Mouse (Mus musculus): Measurements from ENCODE around the gene Olfr745.

DNA sequence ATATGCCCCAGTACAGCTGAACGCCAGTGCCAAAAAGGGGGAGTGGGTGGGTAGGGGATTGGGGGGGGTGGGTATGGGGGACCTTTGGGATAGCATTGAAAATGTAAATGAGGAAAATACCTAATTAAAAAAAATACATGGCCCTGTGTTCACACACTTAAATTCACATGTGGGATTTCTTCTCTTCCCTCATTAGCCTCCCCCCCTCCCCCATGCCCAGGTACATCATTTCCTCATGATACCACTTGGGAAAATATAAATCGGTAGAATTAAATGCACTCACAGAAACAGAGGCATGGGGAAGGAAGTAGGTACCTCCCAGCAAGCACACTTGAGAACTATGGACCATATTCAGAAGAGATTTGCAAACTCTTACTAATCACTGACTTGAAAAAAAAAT, at the start of gene Olfr745:
- TF ChIP-seq CTCF (IDR thresholded peaks at IDR 0.05) (no peak), EP300 (IDR thresholded peaks at IDR 0.05) (no peak)
